Mouse (Mus musculus): ENCODE measurements around the gene Grn. TPM values are rescaled to one million over a fixed set of nuclear protein-coding genes. Genes with fewer than 3 reads are reported as not detected.
"Not testable (repeated sequence)": the region's sequence is repeated elsewhere in the genome, so short reads cannot be mapped to it uniquely, and the experiment has no call there.

Gene Grn
- polyA plus RNA-seq (2015; fragmentation: Nextera tagmentation; extraction: Ambion mirVana) = 215 and 234 TPM in 2 replicates

- Histone ChIP-seq H3K4me2 (ENCODE audit: low read depth, low read length) (peak within 1 kb of the TSS; percentile 70), H3K4me3 (ENCODE audit: low read length) (peak within 1 kb of the TSS; percentile 87), H3K27me3 (ENCODE audit: control insufficient read depth, insufficient read depth, low read length) (no peaks in the 10 kb centered on the region), H3K27ac (ENCODE audit: low read length) (peak within 1 kb of the TSS; percentile 94), H3K9ac (ENCODE audit: low read length) (peak within 1 kb of the TSS; percentile 77), H3K9me3 (replicated peaks; ENCODE audit: control insufficient read depth, low read length) (no peaks in the 10 kb centered on the region), H3K4me1 (ENCODE audit: control insufficient read depth, insufficient read depth, low read length) (peaks cover 27% of the 10 kb centered on the region), H3K36me3 (ENCODE audit: control insufficient read depth, insufficient read depth) (peaks cover 7% of the 10 kb centered on the region; the same call in 1 of the 2 replicates)
- ATAC-seq (replicated peaks; ENCODE audit: extremely low read depth, insufficient read depth, low FRiP score) = peak; percentile 94
- WGBS = under 1% methylated on average over 28 of the region's 29 CpGs
These were observed at the start of gene Grn for GRCm38 (mm10) chr11:102430121-102431017. TSS of gene Grn (plus strand) at chr11:102430315.

DNA sequence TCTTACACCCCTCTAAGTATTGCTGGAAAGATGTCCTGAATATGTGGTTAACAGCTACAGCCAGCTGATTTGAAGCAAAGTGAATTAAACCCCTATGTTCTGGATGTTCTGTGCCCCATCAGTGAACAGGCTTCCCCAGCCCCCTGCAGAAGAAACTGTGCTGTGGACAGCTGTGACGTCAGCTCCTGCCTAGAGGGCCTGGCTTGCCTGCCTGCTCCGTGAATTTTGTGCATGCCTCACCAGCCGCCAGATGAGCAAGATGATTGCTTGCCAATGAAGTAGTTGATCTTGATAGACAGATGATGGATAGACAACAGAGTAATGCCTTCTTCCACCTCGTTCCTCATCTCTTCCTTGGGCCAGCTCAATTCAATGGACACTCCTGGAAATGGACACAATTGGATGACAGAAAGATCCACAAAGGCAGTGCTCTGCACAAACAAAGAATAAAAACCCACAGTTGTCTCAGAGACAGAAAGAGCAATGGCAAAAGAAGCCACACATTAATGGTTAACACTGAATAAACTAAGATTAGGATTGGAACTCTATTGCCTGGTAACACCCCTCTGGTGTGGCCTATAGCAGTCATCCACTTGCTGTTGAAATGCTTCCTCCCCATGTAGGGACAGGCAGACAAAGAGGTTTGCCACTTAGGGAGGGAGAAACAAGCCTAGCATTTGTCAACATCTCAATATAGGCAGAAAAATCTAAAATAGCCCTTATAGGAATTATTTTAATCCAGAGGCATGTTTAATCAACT lies 48.6 kb upstream of the Grn start:
- Histone ChIP-seq H3K27ac (ENCODE audit: low read length) (no peak overlapping the region), H3K36me3 (ENCODE audit: control insufficient read depth, insufficient read depth) (no peaks in the 10 kb centered on the region), H3K4me3 (ENCODE audit: low read length) (no peak overlapping the region), H3K27me3 (ENCODE audit: control insufficient read depth, insufficient read depth, low read length) (no peaks in the 10 kb centered on the region), H3K4me2 (ENCODE audit: low read depth, low read length) (no peak overlapping the region), H3K9me3 (replicated peaks; ENCODE audit: control insufficient read depth, low read length) (peaks cover 8% of the 10 kb centered on the region; the same call in 1 of the 2 replicates), H3K4me1 (ENCODE audit: control insufficient read depth, insufficient read depth, low read length) (peaks cover 2% of the 10 kb centered on the region), H3K9ac (ENCODE audit: low read length) (no peak overlapping the region)
- WGBS = 33% methylated on average over 4 of the region's 4 CpGs
- ATAC-seq (replicated peaks; ENCODE audit: extremely low read depth, insufficient read depth, low FRiP score) = no peak

DNA sequence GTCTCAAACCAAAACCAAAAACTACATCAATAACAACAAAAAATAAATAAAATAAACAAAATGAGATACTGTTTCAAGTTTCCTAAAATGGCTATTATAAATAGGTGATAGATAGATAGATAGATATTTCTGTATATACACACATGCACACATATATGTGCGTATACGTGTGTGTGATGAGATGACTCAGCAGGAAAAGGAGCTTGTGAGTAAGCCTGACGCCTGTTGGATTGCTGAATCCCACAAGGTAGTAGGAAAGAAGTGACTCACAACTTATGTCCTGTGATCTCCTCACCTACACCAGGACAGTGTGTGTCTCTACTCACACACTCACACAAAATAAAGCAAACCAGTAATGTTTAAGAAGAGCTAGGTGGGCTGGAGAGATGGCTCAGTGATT lies 47.3 kb upstream of the Grn start:
- H3K4me2 ChIP-seq (ENCODE audit: low read depth, low read length) = no peak overlapping the region
- H3K27ac ChIP-seq (ENCODE audit: low read length) = no peak overlapping the region
- H3K9ac ChIP-seq (ENCODE audit: low read length) = no peak overlapping the region
- ATAC-seq (replicated peaks; ENCODE audit: extremely low read depth, insufficient read depth, low FRiP score) = no peak
- no peaks in the 10 kb centered on the region for H3K36me3 ChIP-seq (ENCODE audit: control insufficient read depth, insufficient read depth)
- H3K27me3 ChIP-seq (ENCODE audit: control insufficient read depth, insufficient read depth, low read length) = no peaks in the 10 kb centered on the region
- no peaks in the 10 kb centered on the region for H3K4me1 ChIP-seq (ENCODE audit: control insufficient read depth, insufficient read depth, low read length)
- 78% methylated on average over 3 of the region's 3 CpGs for WGBS
- peaks cover 8% of the 10 kb centered on the region; the same call in 1 of the 2 replicates for H3K9me3 ChIP-seq (replicated peaks; ENCODE audit: control insufficient read depth, low read length)
- H3K4me3 ChIP-seq (ENCODE audit: low read length) = no peak overlapping the region

DNA sequence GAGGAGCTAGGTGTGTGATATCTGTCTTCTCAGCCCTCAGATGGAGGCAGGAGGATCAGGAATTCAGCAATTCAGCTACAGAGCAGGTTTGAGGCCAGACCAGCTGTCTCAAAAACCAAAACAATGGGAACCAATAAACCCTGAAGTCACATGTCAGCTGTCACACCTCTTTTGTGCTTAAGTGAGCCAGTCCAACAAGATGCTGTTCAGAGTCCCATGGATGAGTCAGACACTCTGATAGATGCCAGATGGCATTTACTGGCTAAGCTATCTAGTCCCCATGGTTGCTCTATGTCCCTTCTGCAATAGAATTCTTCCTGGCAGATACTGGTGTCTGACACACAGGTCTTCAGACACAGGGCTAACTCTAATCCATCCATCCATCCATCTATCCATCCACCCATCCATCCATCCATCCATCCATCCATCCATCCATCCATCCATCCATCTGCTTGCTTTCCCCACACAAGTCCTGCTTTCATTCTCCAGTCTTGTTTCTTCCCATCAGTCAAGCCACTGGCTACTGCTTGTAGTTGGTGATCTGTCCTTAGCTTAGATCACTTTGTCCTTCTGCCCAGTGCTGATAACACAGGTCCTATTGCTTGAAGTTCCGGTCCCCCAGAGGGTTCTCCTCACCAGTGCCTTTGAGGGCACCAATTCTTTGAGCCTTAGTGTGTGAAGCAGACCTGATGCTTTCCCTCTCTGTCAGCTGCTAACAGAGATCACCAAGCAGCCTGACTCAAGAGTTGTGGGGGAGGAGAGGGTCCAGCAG lies 46.6 kb upstream of the Grn start:
- Histone ChIP-seq H3K27me3 (ENCODE audit: control insufficient read depth, insufficient read depth, low read length) (no peaks in the 10 kb centered on the region), H3K4me1 (ENCODE audit: control insufficient read depth, insufficient read depth, low read length) (no peaks in the 10 kb centered on the region), H3K9me3 (replicated peaks; ENCODE audit: control insufficient read depth, low read length) (peaks cover 8% of the 10 kb centered on the region; the same call in 1 of the 2 replicates), H3K4me2 (ENCODE audit: low read depth, low read length) (no peak overlapping the region), H3K9ac (ENCODE audit: low read length) (no peak overlapping the region), H3K27ac (ENCODE audit: low read length) (no peak overlapping the region), H3K4me3 (ENCODE audit: low read length) (no peak overlapping the region), H3K36me3 (ENCODE audit: control insufficient read depth, insufficient read depth) (no peaks in the 10 kb centered on the region)
- WGBS = 53% methylated on average over 1 of the region's 1 CpGs
- ATAC-seq (replicated peaks; ENCODE audit: extremely low read depth, insufficient read depth, low FRiP score) = no peak

DNA sequence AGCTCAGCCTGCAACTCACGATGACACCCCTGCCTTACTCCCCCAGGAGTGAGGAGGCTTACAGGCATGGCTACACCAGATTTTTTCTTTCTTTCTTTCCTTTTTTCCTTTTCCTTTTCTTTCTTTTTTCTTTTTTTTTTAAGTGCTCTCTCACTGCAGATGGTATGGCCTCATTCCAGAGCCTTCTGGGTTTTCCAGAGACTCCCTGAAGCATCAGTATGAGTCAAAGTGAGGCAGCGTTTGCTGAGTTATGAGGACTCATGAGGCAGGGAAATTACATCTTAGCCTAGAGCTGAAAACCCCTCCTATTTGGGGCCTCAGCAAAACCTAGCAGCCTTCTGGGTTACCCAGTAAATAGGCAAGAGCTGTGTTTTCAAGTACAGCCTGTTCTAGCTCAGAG lies 45.7 kb upstream of the Grn start:
- Histone ChIP-seq H3K4me3 (ENCODE audit: low read length) (no peak overlapping the region), H3K27ac (ENCODE audit: low read length) (no peak overlapping the region), H3K36me3 (ENCODE audit: control insufficient read depth, insufficient read depth) (no peaks in the 10 kb centered on the region), H3K4me2 (ENCODE audit: low read depth, low read length) (no peak overlapping the region), H3K9me3 (replicated peaks; ENCODE audit: control insufficient read depth, low read length) (no peaks in the 10 kb centered on the region), H3K9ac (ENCODE audit: low read length) (no peak overlapping the region), H3K27me3 (ENCODE audit: control insufficient read depth, insufficient read depth, low read length) (no peaks in the 10 kb centered on the region), H3K4me1 (ENCODE audit: control insufficient read depth, insufficient read depth, low read length) (no peaks in the 10 kb centered on the region)
- ATAC-seq (replicated peaks; ENCODE audit: extremely low read depth, insufficient read depth, low FRiP score) = no peak
- 53% methylated on average over 2 of the region's 2 CpGs for WGBS

DNA sequence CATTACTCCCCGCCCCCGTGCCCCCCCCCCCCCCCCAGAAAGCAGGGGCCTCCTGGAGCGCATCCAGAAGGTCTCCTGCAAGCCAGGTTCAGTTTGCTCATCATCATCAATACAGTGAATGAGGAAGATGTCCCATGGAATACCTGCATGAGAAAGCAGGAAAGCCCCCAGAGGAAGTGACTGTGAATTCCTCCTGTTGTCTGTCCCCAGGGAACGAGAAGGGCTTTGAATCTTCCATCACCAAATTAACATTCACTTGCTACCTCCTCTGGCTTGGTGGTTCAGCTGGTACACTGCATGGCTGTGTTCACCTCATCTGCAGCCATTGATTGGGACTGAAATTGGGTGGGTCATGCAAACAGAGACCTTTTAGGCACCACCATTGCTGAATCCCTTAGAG lies 45.0 kb upstream of the Grn start:
- Histone ChIP-seq H3K27me3 (ENCODE audit: control insufficient read depth, insufficient read depth, low read length) (no peaks in the 10 kb centered on the region), H3K9ac (ENCODE audit: low read length) (no peak overlapping the region), H3K36me3 (ENCODE audit: control insufficient read depth, insufficient read depth) (no peaks in the 10 kb centered on the region), H3K9me3 (replicated peaks; ENCODE audit: control insufficient read depth, low read length) (no peaks in the 10 kb centered on the region), H3K4me1 (ENCODE audit: control insufficient read depth, insufficient read depth, low read length) (no peaks in the 10 kb centered on the region), H3K4me2 (ENCODE audit: low read depth, low read length) (no peak overlapping the region), H3K4me3 (ENCODE audit: low read length) (no peak overlapping the region), H3K27ac (ENCODE audit: low read length) (no peak overlapping the region)
- WGBS = 50% methylated on average over 4 of the region's 4 CpGs
- no peak for ATAC-seq (replicated peaks; ENCODE audit: extremely low read depth, insufficient read depth, low FRiP score)

- Histone ChIP-seq H3K4me3 (ENCODE audit: low read length) (no peak overlapping the region), H3K27me3 (ENCODE audit: control insufficient read depth, insufficient read depth, low read length) (no peaks in the 10 kb centered on the region), H3K9me3 (replicated peaks; ENCODE audit: control insufficient read depth, low read length) (no peaks in the 10 kb centered on the region), H3K27ac (ENCODE audit: low read length) (no peak overlapping the region), H3K36me3 (ENCODE audit: control insufficient read depth, insufficient read depth) (no peaks in the 10 kb centered on the region), H3K9ac (ENCODE audit: low read length) (no peak overlapping the region), H3K4me2 (ENCODE audit: low read depth, low read length) (no peak overlapping the region), H3K4me1 (ENCODE audit: control insufficient read depth, insufficient read depth, low read length) (no peaks in the 10 kb centered on the region)
- 52% methylated on average over 5 of the region's 5 CpGs for WGBS
- no peak for ATAC-seq (replicated peaks; ENCODE audit: extremely low read depth, insufficient read depth, low FRiP score)
These were observed 44.0 kb upstream of the Grn start for GRCm38 (mm10) chr11:102386121-102386520.

- not testable (repeated sequence) for H3K4me2 ChIP-seq (ENCODE audit: low read depth, low read length); H3K9ac ChIP-seq (ENCODE audit: low read length); H3K36me3 ChIP-seq (ENCODE audit: control insufficient read depth, insufficient read depth); H3K4me3 ChIP-seq (ENCODE audit: low read length); H3K27me3 ChIP-seq (ENCODE audit: control insufficient read depth, insufficient read depth, low read length); H3K9me3 ChIP-seq (replicated peaks; ENCODE audit: control insufficient read depth, low read length); ATAC-seq (replicated peaks; ENCODE audit: extremely low read depth, insufficient read depth, low FRiP score); H3K27ac ChIP-seq (ENCODE audit: low read length)
- peaks cover 12% of the 10 kb centered on the region for H3K4me1 ChIP-seq (ENCODE audit: control insufficient read depth, insufficient read depth, low read length)
- 84% methylated on average over 4 of the region's 5 CpGs for WGBS
These were observed 40.7 kb upstream of the Grn start for GRCm38 (mm10) chr11:102389436-102389835.
